Mouse (Mus musculus): ENCODE measurements around the gene Smarcd1. TPM values are rescaled to one million over a fixed set of nuclear protein-coding genes. Genes with fewer than 3 reads are reported as not detected.
"Not testable (repeated sequence)": the region's sequence is repeated elsewhere in the genome, so short reads cannot be mapped to it uniquely, and the experiment has no call there.

Gene Smarcd1
- polyA plus RNA-seq, 1 experiment = 24.7 TPM

DNA sequence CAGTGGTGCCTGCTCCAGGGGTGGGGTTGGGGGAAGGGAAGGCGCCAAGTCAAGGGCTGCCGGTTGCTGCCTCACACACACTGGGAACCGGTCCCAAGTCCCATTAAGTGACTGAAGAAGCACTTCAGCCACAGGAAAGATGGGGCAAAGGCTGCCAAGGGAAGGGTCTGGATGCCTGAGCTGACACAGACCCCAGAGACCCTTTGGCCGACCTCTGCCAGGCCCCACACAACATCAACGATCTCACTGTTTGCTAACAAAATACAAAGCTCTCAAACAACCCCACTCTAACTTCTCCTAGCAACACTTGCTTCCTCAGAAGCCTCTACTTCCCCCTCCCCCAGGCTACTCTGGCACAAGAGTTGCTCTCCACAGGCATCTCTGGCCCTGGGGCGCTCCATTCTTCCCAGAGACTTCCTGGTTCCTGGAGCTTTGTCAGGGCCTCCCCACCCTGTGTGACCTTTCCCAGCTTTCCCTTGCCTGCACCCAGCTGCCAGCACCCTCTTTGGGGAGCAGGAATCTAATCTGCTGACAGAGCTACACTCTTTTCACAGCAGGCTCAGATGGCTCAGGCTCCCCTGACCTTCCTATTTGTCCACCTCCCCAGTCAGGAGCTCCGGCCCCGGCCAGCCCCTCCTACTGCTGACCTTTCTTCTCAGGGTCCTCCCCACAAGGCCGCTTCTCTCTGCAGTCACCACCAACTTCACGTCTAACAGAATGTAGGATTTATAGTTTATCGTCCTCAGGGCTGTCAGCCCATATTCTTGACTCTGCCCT is 21.8 kb downstream of the Smarcd1 start:
- TF ChIP-seq POLR2A (IDR thresholded peaks at IDR 0.05; ENCODE audit: low read depth, low read length) (no peak), CTCF (IDR thresholded peaks at IDR 0.05; ENCODE audit: extremely low read depth, insufficient read depth, insufficient read length, insufficient replicate concordance) (no peak)
- 42% methylated on average over 11 of the region's 11 CpGs for WGBS
- DNase-seq (ENCODE audit: low read depth in 1 of 2, low spot score in 2 of 2) = no peak
- H3K4me1 ChIP-seq (ENCODE audit: control insufficient read depth, insufficient read depth, insufficient read length) = peaks cover 8% of the 10 kb centered on the region; the same call in 1 of the 2 replicates
- H3K27me3 ChIP-seq (ENCODE audit: control insufficient read depth, insufficient read depth, low read length) = no peaks in the 10 kb centered on the region
- H3K36me3 ChIP-seq (ENCODE audit: control insufficient read depth, insufficient read depth, low read length) = peaks cover 2% of the 10 kb centered on the region
- H3K27ac ChIP-seq (ENCODE audit: insufficient read depth, low read length) = peak overlapping the region; percentile 59
- no peak overlapping the region for H3K4me3 ChIP-seq (ENCODE audit: extremely low read depth, insufficient read depth, insufficient read length)

DNA sequence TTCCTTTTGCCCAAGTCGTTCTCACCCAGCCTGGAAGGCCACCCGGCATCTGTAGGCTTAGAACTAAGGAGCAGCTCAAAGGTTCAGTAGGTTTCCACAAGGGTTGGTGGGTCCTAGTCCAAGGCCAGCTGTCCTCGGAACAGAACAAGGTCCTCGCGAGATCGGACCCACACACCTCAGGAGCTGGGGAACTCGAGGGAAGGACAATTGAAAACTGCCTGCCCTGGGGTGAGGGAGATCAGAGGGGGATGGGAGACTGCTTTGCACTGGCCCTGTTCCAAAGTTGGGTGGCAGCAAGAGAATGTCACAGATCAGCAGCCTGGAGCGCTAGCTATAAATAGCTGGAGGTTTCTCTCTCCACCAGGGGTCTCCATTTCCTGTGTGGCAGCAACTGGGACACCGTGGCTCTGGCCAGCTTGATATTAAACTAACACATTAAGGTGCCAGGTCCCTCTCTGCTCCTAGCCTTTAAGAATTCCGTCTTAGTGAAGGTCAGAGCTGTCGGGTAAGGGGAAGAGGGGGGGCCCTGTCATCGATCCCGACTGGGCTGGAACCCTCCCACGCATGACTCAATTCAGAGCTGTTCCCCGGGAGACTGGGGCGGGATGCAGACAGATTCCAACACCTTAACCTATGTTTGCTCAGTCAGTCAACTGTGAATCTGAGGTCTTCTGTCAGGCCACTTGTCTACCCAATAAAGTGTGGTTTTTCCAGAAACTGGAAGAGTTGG is 22.5 kb downstream of the Smarcd1 start:
- TF ChIP-seq POLR2A (IDR thresholded peaks at IDR 0.05; ENCODE audit: low read depth, low read length) = no peak
- peak; percentile 9; the same call in 1 of the 2 replicates for TF ChIP-seq CTCF (IDR thresholded peaks at IDR 0.05; ENCODE audit: extremely low read depth, insufficient read depth, insufficient read length, insufficient replicate concordance)
- H3K27me3 ChIP-seq (ENCODE audit: control insufficient read depth, insufficient read depth, low read length) = no peaks in the 10 kb centered on the region
- peak in 1 of 2 experiments; percentile 20 for DNase-seq (ENCODE audit: low read depth in 1 of 2, low spot score in 2 of 2)
- 16% methylated on average over 16 of the region's 16 CpGs for WGBS
- H3K36me3 ChIP-seq (ENCODE audit: control insufficient read depth, insufficient read depth, low read length) = peaks cover 2% of the 10 kb centered on the region
- peak overlapping the region; percentile 59 for H3K27ac ChIP-seq (ENCODE audit: insufficient read depth, low read length)
- peaks cover 8% of the 10 kb centered on the region; the same call in 1 of the 2 replicates for H3K4me1 ChIP-seq (ENCODE audit: control insufficient read depth, insufficient read depth, insufficient read length)
- H3K4me3 ChIP-seq (ENCODE audit: extremely low read depth, insufficient read depth, insufficient read length) = no peak overlapping the region

GRCm38 (mm10) chr15:99725341-99726155 is 23.6 kb downstream of the Smarcd1 start, which contains the start of gene Cox14:
Cox14 (plus strand) TSS chr15:99725618.
- DNase-seq (ENCODE audit: low read depth in 1 of 2, low spot score in 2 of 2) = peak; percentile 90 to 95
- peaks cover 8% of the 10 kb centered on the region; the same call in 1 of the 2 replicates for H3K4me1 ChIP-seq (ENCODE audit: control insufficient read depth, insufficient read depth, insufficient read length)
- no peaks in the 10 kb centered on the region for H3K27me3 ChIP-seq (ENCODE audit: control insufficient read depth, insufficient read depth, low read length)
- TF ChIP-seq CTCF (IDR thresholded peaks at IDR 0.05; ENCODE audit: extremely low read depth, insufficient read depth, insufficient read length, insufficient replicate concordance) = peak; percentile 94
- peak; percentile 70 for TF ChIP-seq POLR2A (IDR thresholded peaks at IDR 0.05; ENCODE audit: low read depth, low read length)
- peak within 1 kb of the TSS; percentile 83 for H3K27ac ChIP-seq (ENCODE audit: insufficient read depth, low read length)
- peaks cover 2% of the 10 kb centered on the region for H3K36me3 ChIP-seq (ENCODE audit: control insufficient read depth, insufficient read depth, low read length)
- WGBS = 1% methylated on average over 66 of the region's 68 CpGs
- H3K4me3 ChIP-seq (ENCODE audit: extremely low read depth, insufficient read depth, insufficient read length) = peak within 1 kb of the TSS; percentile 76

DNA sequence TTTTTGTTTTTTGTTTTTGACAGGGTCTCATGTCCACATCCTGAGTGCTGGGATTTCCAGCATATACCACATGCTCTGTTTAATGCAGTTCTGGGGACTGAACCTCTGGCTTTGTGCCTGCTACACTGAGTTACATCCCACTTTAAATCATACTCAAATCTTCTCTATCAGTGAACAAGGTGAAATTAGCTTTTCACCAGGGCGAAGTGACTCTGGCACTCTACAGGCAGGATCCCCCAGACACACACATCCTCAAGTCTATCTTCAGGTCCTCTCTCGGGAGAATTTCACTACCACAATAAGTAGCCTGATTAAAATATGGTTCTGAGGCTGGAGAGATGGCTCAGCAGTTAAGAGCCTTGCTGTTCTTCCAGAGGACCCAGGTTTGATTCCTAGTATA is 24.6 kb downstream of the Smarcd1 start:
- H3K4me1 ChIP-seq (ENCODE audit: control insufficient read depth, insufficient read depth, insufficient read length) = peaks cover 8% of the 10 kb centered on the region; the same call in 1 of the 2 replicates
- H3K27me3 ChIP-seq (ENCODE audit: control insufficient read depth, insufficient read depth, low read length) = no peaks in the 10 kb centered on the region
- WGBS = 67% methylated on average over 2 of the region's 2 CpGs
- no peak overlapping the region for H3K27ac ChIP-seq (ENCODE audit: insufficient read depth, low read length)
- TF ChIP-seq POLR2A (IDR thresholded peaks at IDR 0.05; ENCODE audit: low read depth, low read length) = no peak
- TF ChIP-seq CTCF (IDR thresholded peaks at IDR 0.05; ENCODE audit: extremely low read depth, insufficient read depth, insufficient read length, insufficient replicate concordance) = no peak
- no peak for DNase-seq (ENCODE audit: low read depth in 1 of 2, low spot score in 2 of 2)
- no peak overlapping the region for H3K4me3 ChIP-seq (ENCODE audit: extremely low read depth, insufficient read depth, insufficient read length)
- peaks cover 2% of the 10 kb centered on the region for H3K36me3 ChIP-seq (ENCODE audit: control insufficient read depth, insufficient read depth, low read length)

- 85% methylated on average over 4 of the region's 5 CpGs for WGBS
- H3K27ac ChIP-seq (ENCODE audit: insufficient read depth, low read length); H3K27me3 ChIP-seq (ENCODE audit: control insufficient read depth, insufficient read depth, low read length); DNase-seq (ENCODE audit: low read depth in 1 of 2, low spot score in 2 of 2); H3K4me3 ChIP-seq (ENCODE audit: extremely low read depth, insufficient read depth, insufficient read length); H3K36me3 ChIP-seq (ENCODE audit: control insufficient read depth, insufficient read depth, low read length); H3K4me1 ChIP-seq (ENCODE audit: control insufficient read depth, insufficient read depth, insufficient read length): not testable (repeated sequence)
Observed at GRCm38 (mm10) chr15:99727039-99727438, 25.1 kb downstream of the Smarcd1 start.

DNA sequence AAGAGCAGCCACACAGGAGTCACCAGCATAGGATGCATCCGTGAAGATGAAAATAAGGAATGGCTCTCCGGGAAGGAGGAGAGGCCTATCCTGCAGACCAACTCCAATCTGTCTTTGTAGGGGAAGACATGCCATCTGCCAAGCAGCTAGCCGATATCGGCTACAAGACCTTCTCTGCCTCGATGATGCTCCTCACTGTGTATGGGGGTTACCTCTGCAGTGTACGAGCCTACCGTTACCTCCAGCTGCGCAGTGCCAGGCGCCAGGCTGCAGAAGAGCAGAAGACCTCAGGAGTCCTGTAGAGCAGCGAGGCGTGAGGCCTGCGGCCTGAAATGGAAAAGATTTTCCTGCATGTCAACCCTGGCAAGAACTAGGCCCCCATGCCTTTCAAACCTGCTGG is 25.6 kb downstream of the Smarcd1 start:
- no peak for DNase-seq (ENCODE audit: low read depth in 1 of 2, low spot score in 2 of 2)
- H3K4me3 ChIP-seq (ENCODE audit: extremely low read depth, insufficient read depth, insufficient read length) = no peak overlapping the region
- peaks cover 8% of the 10 kb centered on the region; the same call in 1 of the 2 replicates for H3K4me1 ChIP-seq (ENCODE audit: control insufficient read depth, insufficient read depth, insufficient read length)
- peaks cover 2% of the 10 kb centered on the region for H3K36me3 ChIP-seq (ENCODE audit: control insufficient read depth, insufficient read depth, low read length)
- TF ChIP-seq CTCF (IDR thresholded peaks at IDR 0.05; ENCODE audit: extremely low read depth, insufficient read depth, insufficient read length, insufficient replicate concordance) (no peak), POLR2A (IDR thresholded peaks at IDR 0.05; ENCODE audit: low read depth, low read length) (no peak)
- no peak overlapping the region for H3K27ac ChIP-seq (ENCODE audit: insufficient read depth, low read length)
- WGBS = 96% methylated on average over 12 of the region's 12 CpGs
- H3K27me3 ChIP-seq (ENCODE audit: control insufficient read depth, insufficient read depth, low read length) = no peaks in the 10 kb centered on the region

Measured in spleen, adult 2 months (tissue).